Mouse (Mus musculus): ENCODE measurements around the gene Capn15. TPM values are rescaled to one million over a fixed set of nuclear protein-coding genes. Genes with fewer than 3 reads are reported as not detected.

The Capn15 gene
- polyA plus RNA-seq, 1 experiment from 2014 or later: 25.7 TPM

DNA sequence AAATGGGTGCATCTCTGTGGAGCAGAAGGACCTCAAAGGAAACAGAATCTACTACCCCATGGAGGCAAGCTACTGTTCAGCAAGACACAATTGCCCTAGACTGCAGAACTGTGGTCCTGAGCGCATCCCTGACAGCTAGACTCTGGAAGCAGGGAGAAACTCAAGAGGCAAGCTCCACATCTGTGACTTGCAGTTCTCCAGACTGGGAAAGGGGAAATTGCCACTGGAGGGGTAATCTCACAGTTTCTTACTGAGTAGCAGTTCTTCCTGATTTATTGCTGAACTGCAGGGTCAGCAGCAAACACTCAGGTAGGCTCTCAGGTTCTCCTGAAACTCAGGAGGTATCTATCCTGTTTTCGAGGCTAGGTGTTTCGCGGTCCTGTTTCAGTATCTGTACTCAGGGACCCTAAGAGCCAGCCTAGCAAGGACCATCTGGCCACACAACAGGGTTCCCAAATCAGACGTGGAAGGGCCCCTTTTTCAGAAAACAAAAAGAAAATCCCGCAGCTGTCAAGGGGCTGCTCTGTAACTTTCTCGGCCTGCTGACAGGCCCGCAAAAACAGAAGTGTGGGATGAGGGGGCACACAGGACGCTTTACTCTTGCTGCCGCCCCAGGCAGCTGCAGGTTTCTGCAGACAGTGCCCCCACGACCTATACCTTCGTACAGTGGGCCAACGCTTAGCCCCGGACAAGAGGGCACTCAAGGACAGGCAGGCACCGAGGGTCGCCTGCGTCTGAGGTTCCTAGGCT is 865 bp downstream of the Capn15 start:
- Histone ChIP-seq H3K9me3 (ENCODE audit: control insufficient read depth, low read length) (no peaks in the 10 kb centered on the region), H3K9ac (ENCODE audit: low read length) (peak overlapping the region; percentile 92), H3K36me3 (ENCODE audit: control insufficient read depth, insufficient read depth, low read length) (peaks cover 4% of the 10 kb centered on the region; the same call in 1 of the 2 replicates), H3K4me3 (ENCODE audit: low read depth, low read length) (peak overlapping the region; percentile 86), H3K4me2 (ENCODE audit: low read depth, severe bottlenecking) (peak overlapping the region; percentile 71), H3K27ac (replicated peaks; ENCODE audit: low read depth, low read length) (no peak overlapping the region), H3K27me3 (ENCODE audit: control insufficient read depth, insufficient read depth, low read length) (no peaks in the 10 kb centered on the region), H3K4me1 (ENCODE audit: control insufficient read depth, insufficient read depth, low read length) (peaks cover 6% of the 10 kb centered on the region)
- 12% methylated on average over 17 of the region's 17 CpGs for WGBS
- DNase-seq (ENCODE audit: low spot score) (no peak), ATAC-seq (ENCODE audit: insufficient number of reproducible peaks, low FRiP score, low TSS enrichment, low read depth) (no peak)

DNA sequence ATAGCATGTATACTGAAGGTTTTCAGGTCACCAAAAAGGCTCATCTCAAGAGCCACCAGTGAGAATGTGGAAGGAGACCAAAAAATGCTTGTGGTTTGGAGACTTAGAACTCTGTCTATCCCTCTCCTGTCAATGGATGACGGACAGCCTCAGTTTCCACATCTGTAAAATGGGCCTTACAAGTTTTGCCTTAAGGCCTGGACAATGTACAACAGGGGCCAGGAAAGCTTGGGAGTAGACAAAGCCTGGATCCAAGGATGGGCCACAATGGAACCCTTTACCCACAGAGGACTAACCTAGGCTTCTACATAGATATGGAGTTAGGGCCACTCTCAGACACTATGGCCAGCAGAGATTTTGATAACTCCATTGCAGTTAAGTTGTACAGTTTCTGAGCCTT is 1.5 kb downstream of the Capn15 start:
- H3K4me1 ChIP-seq (ENCODE audit: control insufficient read depth, insufficient read depth, low read length): peaks cover 6% of the 10 kb centered on the region
- H3K4me3 ChIP-seq (ENCODE audit: low read depth, low read length): no peak overlapping the region
- H3K4me2 ChIP-seq (ENCODE audit: low read depth, severe bottlenecking): no peak overlapping the region; the same call in 1 of the 2 replicates
- no peak overlapping the region for H3K9ac ChIP-seq (ENCODE audit: low read length)
- no peaks in the 10 kb centered on the region for H3K36me3 ChIP-seq (ENCODE audit: control insufficient read depth, insufficient read depth, low read length)
- WGBS: 92% methylated on average over 1 of the region's 1 CpGs
- H3K9me3 ChIP-seq (ENCODE audit: control insufficient read depth, low read length): no peaks in the 10 kb centered on the region
- DNase-seq (ENCODE audit: low spot score): no peak
- H3K27me3 ChIP-seq (ENCODE audit: control insufficient read depth, insufficient read depth, low read length): no peaks in the 10 kb centered on the region
- no peak for ATAC-seq (ENCODE audit: insufficient number of reproducible peaks, low FRiP score, low TSS enrichment, low read depth)
- H3K27ac ChIP-seq (replicated peaks; ENCODE audit: low read depth, low read length): no peak overlapping the region

DNA sequence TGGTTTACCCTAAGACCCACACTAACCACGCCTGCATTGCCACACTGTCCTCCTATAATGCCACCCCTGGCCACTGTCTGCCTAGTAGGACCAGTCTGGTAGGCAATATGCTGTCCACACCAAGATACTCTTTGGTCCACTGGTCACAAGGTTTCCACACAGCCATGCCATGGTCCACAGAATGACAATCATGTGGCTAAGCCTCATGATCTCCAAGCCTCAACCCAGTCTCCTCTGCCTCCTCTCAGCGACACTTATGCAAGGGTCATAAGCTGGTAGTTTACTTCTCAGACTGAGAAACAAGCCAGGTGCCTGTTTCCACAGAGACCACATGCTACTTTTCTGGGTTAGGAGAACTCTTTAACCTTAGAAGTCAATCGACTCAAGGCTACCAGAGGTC is 2.7 kb downstream of the Capn15 start:
- DNase-seq (ENCODE audit: low spot score): no peak
- no peaks in the 10 kb centered on the region for H3K36me3 ChIP-seq (ENCODE audit: control insufficient read depth, insufficient read depth, low read length)
- WGBS: 89% methylated on average over 3 of the region's 3 CpGs
- H3K4me2 ChIP-seq (ENCODE audit: low read depth, severe bottlenecking): no peak overlapping the region
- H3K27me3 ChIP-seq (ENCODE audit: control insufficient read depth, insufficient read depth, low read length): no peaks in the 10 kb centered on the region
- ATAC-seq (ENCODE audit: insufficient number of reproducible peaks, low FRiP score, low TSS enrichment, low read depth): no peak
- no peaks in the 10 kb centered on the region for H3K9me3 ChIP-seq (ENCODE audit: control insufficient read depth, low read length)
- H3K27ac ChIP-seq (replicated peaks; ENCODE audit: low read depth, low read length): no peak overlapping the region
- peaks cover 6% of the 10 kb centered on the region for H3K4me1 ChIP-seq (ENCODE audit: control insufficient read depth, insufficient read depth, low read length)
- H3K4me3 ChIP-seq (ENCODE audit: low read depth, low read length): no peak overlapping the region
- no peak overlapping the region for H3K9ac ChIP-seq (ENCODE audit: low read length)

DNA sequence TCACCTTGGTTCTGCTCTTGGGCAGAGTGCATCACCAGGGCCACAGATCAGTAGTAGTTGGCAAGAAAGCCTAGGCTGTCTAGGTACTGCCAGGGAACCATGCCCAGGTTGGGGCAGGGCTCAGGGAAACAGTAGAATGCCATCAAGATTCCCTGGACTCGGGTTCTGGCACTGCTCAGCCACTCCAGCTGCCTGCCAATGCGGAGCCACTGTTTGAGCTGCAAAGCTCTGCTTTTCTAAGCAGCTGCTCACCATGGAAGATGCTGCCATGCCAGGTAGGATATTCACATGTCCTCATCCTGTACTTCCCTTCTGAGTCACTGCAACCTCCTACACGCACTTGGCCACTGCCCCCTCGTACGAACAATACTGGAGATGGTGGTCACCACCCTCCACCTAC is 4.7 kb downstream of the Capn15 start:
- Histone ChIP-seq H3K4me1 (ENCODE audit: control insufficient read depth, insufficient read depth, low read length) (peaks cover 6% of the 10 kb centered on the region), H3K27ac (replicated peaks; ENCODE audit: low read depth, low read length) (no peak overlapping the region), H3K4me3 (ENCODE audit: low read depth, low read length) (no peak overlapping the region), H3K9me3 (ENCODE audit: control insufficient read depth, low read length) (no peaks in the 10 kb centered on the region), H3K9ac (ENCODE audit: low read length) (no peak overlapping the region), H3K36me3 (ENCODE audit: control insufficient read depth, insufficient read depth, low read length) (no peaks in the 10 kb centered on the region), H3K4me2 (ENCODE audit: low read depth, severe bottlenecking) (no peak overlapping the region), H3K27me3 (ENCODE audit: control insufficient read depth, insufficient read depth, low read length) (no peaks in the 10 kb centered on the region)
- WGBS: 92% methylated on average over 5 of the region's 5 CpGs
- DNase-seq (ENCODE audit: low spot score) (no peak), ATAC-seq (ENCODE audit: insufficient number of reproducible peaks, low FRiP score, low TSS enrichment, low read depth) (no peak)

DNA sequence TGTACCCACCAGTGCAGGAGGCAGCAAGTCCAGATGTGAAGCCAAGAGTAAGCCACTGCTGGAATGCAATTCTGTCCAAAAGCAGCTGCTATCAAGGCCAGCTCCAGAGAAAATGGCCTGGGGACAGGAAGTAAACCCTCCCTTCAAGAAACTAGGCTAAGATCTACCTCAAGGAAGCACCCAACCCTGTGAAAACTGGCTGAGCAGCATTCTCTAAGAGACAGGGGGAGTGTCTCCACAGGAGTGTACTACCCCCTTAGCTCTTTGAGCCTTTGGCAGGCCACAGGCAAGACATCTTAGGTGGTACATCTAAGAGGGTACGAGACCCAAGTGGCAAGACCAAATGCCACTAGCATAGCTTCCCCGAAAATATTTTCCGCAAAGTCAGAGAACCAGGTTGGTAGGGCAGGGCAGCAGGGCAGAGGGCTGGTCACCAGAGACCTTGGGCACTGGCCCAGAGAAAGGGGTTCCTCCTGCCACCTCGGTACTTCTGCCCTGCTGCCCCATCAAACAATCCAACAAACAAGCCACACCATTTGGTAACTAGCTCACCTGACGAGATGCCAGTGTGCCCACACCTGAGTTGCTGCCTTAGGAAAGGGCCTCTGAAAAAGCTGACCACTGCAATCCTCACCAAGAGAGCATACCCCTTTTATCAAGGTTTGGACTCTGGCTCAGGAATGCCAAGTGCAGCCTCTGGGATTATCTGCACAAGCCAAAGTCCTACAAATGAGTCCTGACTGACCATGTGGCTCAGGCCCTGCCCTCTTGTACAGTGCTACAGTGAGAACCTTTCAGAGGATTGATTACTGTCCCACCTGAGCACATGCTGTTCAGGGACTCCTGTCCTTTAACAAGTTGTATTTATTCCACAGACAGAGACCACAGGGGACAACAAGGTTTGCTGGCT is 5.5 kb downstream of the Capn15 start:
- Histone ChIP-seq H3K36me3 (ENCODE audit: control insufficient read depth, insufficient read depth, low read length) (no peaks in the 10 kb centered on the region), H3K27ac (replicated peaks; ENCODE audit: low read depth, low read length) (no peak overlapping the region), H3K4me2 (ENCODE audit: low read depth, severe bottlenecking) (no peak overlapping the region), H3K9me3 (ENCODE audit: control insufficient read depth, low read length) (no peaks in the 10 kb centered on the region), H3K4me1 (ENCODE audit: control insufficient read depth, insufficient read depth, low read length) (peaks cover 6% of the 10 kb centered on the region), H3K9ac (ENCODE audit: low read length) (no peak overlapping the region), H3K4me3 (ENCODE audit: low read depth, low read length) (no peak overlapping the region), H3K27me3 (ENCODE audit: control insufficient read depth, insufficient read depth, low read length) (no peaks in the 10 kb centered on the region)
- ATAC-seq (ENCODE audit: insufficient number of reproducible peaks, low FRiP score, low TSS enrichment, low read depth) (no peak), DNase-seq (ENCODE audit: low spot score) (no peak)
- 87% methylated on average over 5 of the region's 5 CpGs for WGBS

DNA sequence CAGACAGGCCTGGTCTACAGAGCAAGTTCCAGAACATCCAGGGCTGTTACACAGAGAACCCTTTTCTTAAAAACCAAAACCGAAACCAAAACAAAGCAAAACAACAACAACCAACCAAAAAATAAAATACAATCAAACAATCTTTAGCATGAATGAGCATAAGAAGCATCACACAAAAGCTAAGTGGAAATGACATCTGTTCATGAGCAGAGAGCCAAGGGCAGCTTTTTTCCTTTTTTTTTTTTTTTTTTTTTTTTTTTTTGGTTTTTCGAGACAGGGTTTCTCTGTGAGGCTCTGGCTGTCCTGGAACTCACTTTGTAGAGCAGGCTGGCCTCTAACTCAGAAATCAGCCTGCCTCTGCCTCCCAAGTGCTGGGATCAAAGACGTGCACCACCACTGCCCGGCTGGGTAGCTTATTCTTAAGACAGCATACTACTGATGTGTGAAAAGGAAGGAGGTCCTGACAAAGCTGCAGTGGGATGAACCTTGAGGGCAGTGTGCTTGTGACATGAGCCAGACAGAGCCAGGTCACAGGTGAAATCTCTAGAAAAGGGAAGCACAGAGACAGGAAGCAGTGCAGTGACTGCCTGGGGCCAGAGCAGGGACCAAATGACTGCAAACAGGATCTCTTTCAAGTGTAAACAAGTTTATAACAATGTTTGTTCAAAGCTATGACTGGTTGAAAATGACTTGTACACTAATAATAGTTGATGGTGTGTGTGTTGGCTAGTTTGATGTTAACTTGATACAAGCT is 14.5 kb downstream of the Capn15 start:
- Histone ChIP-seq H3K9ac (ENCODE audit: low read length) (no peak overlapping the region), H3K9me3 (ENCODE audit: control insufficient read depth, low read length) (no peaks in the 10 kb centered on the region), H3K27me3 (ENCODE audit: control insufficient read depth, insufficient read depth, low read length) (no peaks in the 10 kb centered on the region), H3K4me3 (ENCODE audit: low read depth, low read length) (no peak overlapping the region), H3K4me1 (ENCODE audit: control insufficient read depth, insufficient read depth, low read length) (0 out of 2 replicates have a peak, but pooled peaks cover 5% of the 10 kb centered on the region), H3K4me2 (ENCODE audit: low read depth, severe bottlenecking) (no peak overlapping the region), H3K27ac (replicated peaks; ENCODE audit: low read depth, low read length) (no peak overlapping the region), H3K36me3 (ENCODE audit: control insufficient read depth, insufficient read depth, low read length) (no peaks in the 10 kb centered on the region; the same call in 1 of the 2 replicates)
- WGBS: 87% methylated on average over 4 of the region's 4 CpGs
- ATAC-seq (ENCODE audit: insufficient number of reproducible peaks, low FRiP score, low TSS enrichment, low read depth) (no peak), DNase-seq (ENCODE audit: low spot score) (no peak)

DNA sequence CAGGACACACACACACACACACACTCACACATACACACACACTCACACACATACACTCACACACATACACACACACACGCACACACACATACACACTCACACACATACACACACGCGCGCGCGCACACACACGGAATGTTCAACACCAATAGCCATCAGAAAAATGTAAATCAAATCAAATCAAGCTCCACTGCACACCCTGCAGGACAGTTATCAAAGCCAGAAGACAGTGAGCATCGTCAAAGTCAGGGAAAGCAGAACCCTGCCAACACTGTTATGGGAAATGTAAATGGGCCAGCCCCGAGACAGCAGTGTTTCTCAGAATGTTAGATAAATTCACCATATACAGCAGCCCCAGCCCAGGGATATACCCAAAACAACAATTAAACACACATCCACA is 15.1 kb downstream of the Capn15 start:
- no peak overlapping the region for H3K9ac ChIP-seq (ENCODE audit: low read length)
- 96% methylated on average over 9 of the region's 9 CpGs for WGBS
- no peaks in the 10 kb centered on the region for H3K9me3 ChIP-seq (ENCODE audit: control insufficient read depth, low read length)
- 0 out of 2 replicates have a peak, but pooled peaks cover 5% of the 10 kb centered on the region for H3K4me1 ChIP-seq (ENCODE audit: control insufficient read depth, insufficient read depth, low read length)
- H3K4me2 ChIP-seq (ENCODE audit: low read depth, severe bottlenecking): no peak overlapping the region
- DNase-seq (ENCODE audit: low spot score) (no peak), ATAC-seq (ENCODE audit: insufficient number of reproducible peaks, low FRiP score, low TSS enrichment, low read depth) (no peak)
- no peaks in the 10 kb centered on the region; the same call in 1 of the 2 replicates for H3K36me3 ChIP-seq (ENCODE audit: control insufficient read depth, insufficient read depth, low read length)
- H3K27me3 ChIP-seq (ENCODE audit: control insufficient read depth, insufficient read depth, low read length): no peaks in the 10 kb centered on the region
- H3K27ac ChIP-seq (replicated peaks; ENCODE audit: low read depth, low read length): no peak overlapping the region
- H3K4me3 ChIP-seq (ENCODE audit: low read depth, low read length): no peak overlapping the region

DNA sequence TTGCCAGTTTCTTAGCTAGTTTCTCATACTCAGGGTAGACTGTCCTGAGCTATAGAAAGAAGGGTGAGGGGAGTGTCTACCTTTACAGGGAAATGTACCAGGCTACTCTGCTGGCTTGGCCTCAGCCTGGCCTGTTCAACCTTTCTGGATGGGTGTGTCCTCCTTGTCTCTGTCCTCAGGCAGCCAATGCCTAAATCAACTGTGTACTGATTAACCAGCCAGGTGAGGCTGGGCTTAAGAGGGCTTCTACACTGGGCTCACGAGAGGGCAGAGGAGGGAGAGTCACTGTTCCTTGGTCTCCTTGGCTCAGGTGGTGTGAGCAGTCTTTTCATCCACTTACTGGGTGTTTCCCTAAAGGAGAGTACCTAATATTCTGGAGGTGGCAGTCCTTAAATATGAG is 17.4 kb downstream of the Capn15 start:
- Histone ChIP-seq H3K27me3 (ENCODE audit: control insufficient read depth, insufficient read depth, low read length) (no peaks in the 10 kb centered on the region), H3K9ac (ENCODE audit: low read length) (no peak overlapping the region), H3K9me3 (ENCODE audit: control insufficient read depth, low read length) (no peaks in the 10 kb centered on the region), H3K4me1 (ENCODE audit: control insufficient read depth, insufficient read depth, low read length) (no peaks in the 10 kb centered on the region), H3K27ac (replicated peaks; ENCODE audit: low read depth, low read length) (no peak overlapping the region), H3K4me2 (ENCODE audit: low read depth, severe bottlenecking) (no peak overlapping the region), H3K4me3 (ENCODE audit: low read depth, low read length) (no peak overlapping the region), H3K36me3 (ENCODE audit: control insufficient read depth, insufficient read depth, low read length) (peaks cover 10% of the 10 kb centered on the region)
- DNase-seq (ENCODE audit: low spot score): no peak
- 53% methylated on average over 1 of the region's 1 CpGs for WGBS
- ATAC-seq (ENCODE audit: insufficient number of reproducible peaks, low FRiP score, low TSS enrichment, low read depth): no peak
